Mouse (Mus musculus): Measurements from ENCODE around the gene Rasl2-9. TPM values are rescaled to one million over a fixed set of nuclear protein-coding genes. Genes with fewer than 3 reads are reported as not detected.

Rasl2-9 gene
- 0.26 and 0.66 TPM in 2 replicates for polyA plus RNA-seq (2012; rRNA removed)

GRCm38 (mm10) chr7:5125549-5126406, at the start of gene Rasl2-9:
Gene Rasl2-9 (minus strand): TSS chr7:5125950.

DNA sequence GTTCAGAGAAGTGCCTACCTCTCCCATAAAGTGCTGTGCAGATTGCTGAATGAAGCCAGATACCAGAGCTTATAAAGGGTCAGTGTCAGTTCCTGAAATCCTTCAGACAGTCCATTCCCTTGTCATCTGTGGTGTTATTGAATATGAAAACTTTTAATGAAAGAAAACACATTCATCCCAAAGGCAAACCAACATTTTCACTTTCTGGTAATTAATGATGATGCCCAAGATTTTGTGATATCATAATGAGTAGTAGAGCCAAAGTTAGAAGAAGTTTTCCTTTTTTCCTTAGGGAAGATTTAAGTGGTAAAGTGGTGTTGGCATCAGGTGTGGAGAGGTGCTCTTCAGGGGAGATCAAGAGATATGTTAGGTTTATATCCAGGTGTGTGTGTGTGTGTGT, 23.8 kb upstream of the Rasl2-9 start, which contains the start of gene Vmn1r55:
Gene Vmn1r55, minus strand, starts transcription at position 101 of the 400 bp plus-strand sequence.

DNA sequence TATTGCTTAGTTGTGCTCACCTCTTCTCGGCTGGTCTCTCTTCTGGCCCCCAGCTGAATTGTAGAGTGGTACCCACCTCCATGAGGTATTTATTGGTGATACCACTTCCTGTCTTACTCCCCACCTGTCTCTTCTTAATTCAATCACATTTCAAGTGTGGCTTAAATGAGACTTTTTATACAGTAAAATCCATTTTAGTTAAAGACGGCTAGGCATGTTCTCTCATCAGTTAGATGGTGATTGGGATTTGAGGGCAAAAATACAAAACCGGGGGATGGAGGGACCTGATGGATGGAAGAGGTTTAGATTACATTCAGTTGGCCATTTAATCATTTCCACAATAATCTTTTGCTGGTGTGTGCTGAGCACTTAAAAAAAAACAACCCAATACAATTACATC, 8.9 kb downstream of the Rasl2-9 start, which contains the start of gene Rfpl4:
Gene Rfpl4, minus strand, starts transcription at position 101 of the 400 bp plus-strand sequence.

GRCm38 (mm10) chr7:5080010-5080751, 45.6 kb downstream of the Rasl2-9 start, which contains the start of gene Epn1:
Gene Epn1 (plus strand): TSS chr7:5080235.

Other genes starting within 250 kb of the Rasl2-9 start
- gene Isoc2a, start 248.8 kb downstream of the Rasl2-9 start, polyA plus RNA-seq (2012; rRNA removed): 23.7 and 25.1 TPM in 2 replicates
- gene Gm36210, start 219.4 kb downstream of the Rasl2-9 start, polyA plus RNA-seq (2012; rRNA removed): 0.44 and 0.48 TPM in 2 replicates
- gene Zfp628, start 210.7 kb downstream of the Rasl2-9 start, polyA plus RNA-seq (2012; rRNA removed): 37.7 and 42.3 TPM in 2 replicates
- gene Nat14, start 203.9 kb downstream of the Rasl2-9 start, polyA plus RNA-seq (2012; rRNA removed): 13.2 and 17.2 TPM in 2 replicates
- gene Ssc5d, start 200.2 kb downstream of the Rasl2-9 start, polyA plus RNA-seq (2012; rRNA removed): 13.3 and 16.0 TPM in 2 replicates
- 1.1 and 1.2 TPM in 2 replicates for gene Sbk2, start 161.5 kb downstream of the Rasl2-9 start, polyA plus RNA-seq (2012; rRNA removed)
- gene Sbk3, start 154.8 kb downstream of the Rasl2-9 start, polyA plus RNA-seq (2012; rRNA removed): 0.76 and 1.1 TPM in 2 replicates
- 120 and 131 TPM in 2 replicates for gene Zfp579, start 129.8 kb downstream of the Rasl2-9 start, polyA plus RNA-seq (2012; rRNA removed)
- gene Zfp524, start 111.5 kb downstream of the Rasl2-9 start, polyA plus RNA-seq (2012; rRNA removed): 33.1 and 43.6 TPM in 2 replicates
- 51.0 and 51.7 TPM in 2 replicates for gene Fiz1, start 111.3 kb downstream of the Rasl2-9 start, polyA plus RNA-seq (2012; rRNA removed)
- gene Gm44973, start 110.5 kb downstream of the Rasl2-9 start, polyA plus RNA-seq (2012; rRNA removed): not detected in 2 replicates
- 66.1 and 69.1 TPM in 2 replicates for gene Zfp865, start 105.6 kb downstream of the Rasl2-9 start, polyA plus RNA-seq (2012; rRNA removed)
- 12.0 and 14.1 TPM in 2 replicates for gene Ccdc106, start 105.4 kb downstream of the Rasl2-9 start, polyA plus RNA-seq (2012; rRNA removed)
- gene 4632433K11Rik, start 91.8 kb downstream of the Rasl2-9 start, polyA plus RNA-seq (2012; rRNA removed): not detected in 2 replicates
- 6.3 and 6.5 TPM in 2 replicates for gene Zfp784, start 87.5 kb downstream of the Rasl2-9 start, polyA plus RNA-seq (2012; rRNA removed)
- gene Zfp580, start 74.4 kb downstream of the Rasl2-9 start, polyA plus RNA-seq (2012; rRNA removed): 73.6 and 77.5 TPM in 2 replicates
- gene U2af2, start 63.8 kb downstream of the Rasl2-9 start, polyA plus RNA-seq (2012; rRNA removed): 225 and 253 TPM in 2 replicates
- 235 and 260 TPM in 2 replicates for gene Epn1, start 45.7 kb downstream of the Rasl2-9 start, polyA plus RNA-seq (2012; rRNA removed)
- gene Rfpl4, start 9.0 kb downstream of the Rasl2-9 start, polyA plus RNA-seq (2012; rRNA removed): 2.3 and 4.7 TPM in 2 replicates
- not detected in 2 replicates for gene Vmn1r55, start 23.7 kb upstream of the Rasl2-9 start, polyA plus RNA-seq (2012; rRNA removed)
- not detected in 2 replicates for gene Vmn1r56, start 70.8 kb upstream of the Rasl2-9 start, polyA plus RNA-seq (2012; rRNA removed)
- not detected in 2 replicates for gene Vmn1r57, start 92.5 kb upstream of the Rasl2-9 start, polyA plus RNA-seq (2012; rRNA removed)
- gene Gm5065, start 224.6 kb upstream of the Rasl2-9 start, polyA plus RNA-seq (2012; rRNA removed): 0.24 TPM in 1 of 2 replicates, not detected in the other
- 0.35 and 0.81 TPM in 2 replicates for gene Nlrp2, start 225.1 kb upstream of the Rasl2-9 start, polyA plus RNA-seq (2012; rRNA removed)